Mouse (Mus musculus) midbrain, embryonic 12.5 days (tissue): ENCODE results near the gene Crip1. TPM values are rescaled to one million over a fixed set of nuclear protein-coding genes. Genes with fewer than 3 reads are reported as not detected.

ENCODE experiments used
- ATAC-seq: fragments of 200-750 bp; cut with Nextera tagmentation; 2 replicates; pipeline ENCODE4 v1.8.0; 2017; ENCODE audit warnings: low read depth, moderate TSS enrichment, moderate library complexity; ENCODE audit not compliant: low FRiP score
- H3K27ac ChIP-seq: fragments of 300-500 bp; sonication (generic); replicated peaks from 2 replicates; pipeline ENCODE4 v1.5.1; 2016; ENCODE audit warnings: mild to moderate bottlenecking
- H3K27me3 ChIP-seq: fragments of 300-500 bp; sonication (generic); 2 replicates; pipeline ENCODE4 v1.6.1; 2016; ENCODE audit warnings: mild to moderate bottlenecking
- H3K36me3 ChIP-seq: fragments of 300-500 bp; sonication (generic); 2 replicates; pipeline ENCODE4 v1.6.1; 2016
- H3K4me1 ChIP-seq: fragments of 300-500 bp; sonication (generic); 2 replicates; pipeline ENCODE4 v1.6.1; 2016
- H3K4me2 ChIP-seq: fragments of 300-500 bp; sonication (generic); replicated peaks from 2 replicates; pipeline ENCODE4 v1.6.1; 2016; ENCODE audit warnings: mild to moderate bottlenecking, moderate library complexity
- H3K4me3 ChIP-seq: fragments of 300-500 bp; sonication (generic); 2 replicates; pipeline ENCODE4 v1.5.1; 2016; ENCODE audit warnings: mild to moderate bottlenecking
- H3K9ac ChIP-seq: fragments of 300-500 bp; sonication (generic); replicated peaks from 2 replicates; pipeline ENCODE4 v1.6.1; 2016; ENCODE audit warnings: mild to moderate bottlenecking, moderate library complexity
- H3K9me3 ChIP-seq: fragments of 300-500 bp; sonication (generic); 2 replicates; pipeline ENCODE4 v1.6.1; 2016; ENCODE audit warnings: mild to moderate bottlenecking
- WGBS: fragments of 180-500 bp; shearing (Covaris S2); methylation state at CpG from one replicate; pipeline ENCODE4 v1.1.7; 2016; 5-methylcytosine and 5-hydroxymethylcytosine counted together
- polyA plus RNA-seq: library from polyadenylated mRNA; unstranded; fragments of >200 nt; fragmentation: Nextera tagmentation; extraction: Ambion mirVana; gene quantifications from 2 replicates; pipeline ENCODE4 v1.2.1, GENCODE M21; 2016

Crip1 gene
- polyA plus RNA-seq = 70.4 and 86.3 TPM in 2 replicates

GRCm38 (mm10) chr12:113146112-113147057, at the start of gene Crip1:
Gene Crip1 (plus strand): TSS chr12:113146316.
- Histone ChIP-seq H3K27me3 (peaks cover 61% of the 10 kb centered on the region), H3K9ac (no peak within 1 kb of the TSS), H3K9me3 (no peaks in the 10 kb centered on the region), H3K4me1 (peaks cover 43% of the 10 kb centered on the region), H3K4me3 (no peak within 1 kb of the TSS), H3K4me2 (peak within 1 kb of the TSS; percentile 29), H3K27ac (no peak within 1 kb of the TSS), H3K36me3 (peaks cover 25% of the 10 kb centered on the region)
- ATAC-seq = peak; percentile 24; the same call in 1 of the 2 replicates
- WGBS = 8% methylated on average over 45 of the region's 45 CpGs

GRCm38 (mm10) chr12:113097040-113097439, 49.1 kb upstream of the Crip1 start:
- H3K27me3 ChIP-seq = no peaks in the 10 kb centered on the region
- H3K4me3 ChIP-seq = peak overlapping the region; percentile 98
- H3K27ac ChIP-seq = no peak overlapping the region
- H3K4me2 ChIP-seq = peak overlapping the region; percentile 66
- H3K9ac ChIP-seq = peak overlapping the region; percentile 100; the same call in 1 of the 2 replicates
- ATAC-seq = no peak
- peaks cover 37% of the 10 kb centered on the region for H3K4me1 ChIP-seq
- WGBS = 87% methylated on average over 5 of the region's 5 CpGs
- no peaks in the 10 kb centered on the region for H3K9me3 ChIP-seq
- H3K36me3 ChIP-seq = no peaks in the 10 kb centered on the region

GRCm38 (mm10) chr12:113097749-113098281, 48.3 kb upstream of the Crip1 start, which contains the start of gene Mta1:
Gene Mta1 (plus strand): TSS chr12:113098278.
- H3K9me3 ChIP-seq = no peaks in the 10 kb centered on the region
- peaks cover 43% of the 10 kb centered on the region for H3K4me1 ChIP-seq
- peak within 1 kb of the TSS; percentile 95 for H3K4me2 ChIP-seq
- 3% methylated on average over 30 of the region's 53 CpGs for WGBS
- peak; percentile 75 for ATAC-seq
- H3K9ac ChIP-seq = peak within 1 kb of the TSS; percentile 100
- no peaks in the 10 kb centered on the region for H3K27me3 ChIP-seq
- H3K27ac ChIP-seq = peak within 1 kb of the TSS; percentile 82
- 0 out of 2 replicates have a peak, but pooled peaks cover 2% of the 10 kb centered on the region for H3K36me3 ChIP-seq
- H3K4me3 ChIP-seq = peak within 1 kb of the TSS; percentile 98

GRCm38 (mm10) chr12:113098530-113099151, 47.5 kb upstream of the Crip1 start:
- H3K9me3 ChIP-seq = no peaks in the 10 kb centered on the region
- no peaks in the 10 kb centered on the region for H3K27me3 ChIP-seq
- H3K4me3 ChIP-seq = peak overlapping the region; percentile 98
- peak overlapping the region; percentile 95 for H3K4me2 ChIP-seq
- H3K4me1 ChIP-seq = peaks cover 51% of the 10 kb centered on the region
- peak overlapping the region; percentile 100 for H3K9ac ChIP-seq
- WGBS = under 1% methylated on average over 50 of the region's 60 CpGs
- 0 out of 2 replicates have a peak, but pooled peaks cover 3% of the 10 kb centered on the region for H3K36me3 ChIP-seq
- ATAC-seq = peak; percentile 20; the same call in 1 of the 2 replicates
- H3K27ac ChIP-seq = peak overlapping the region; percentile 82

- 32% methylated on average over 6 of the region's 6 CpGs for WGBS
- 0 out of 2 replicates have a peak, but pooled peaks cover 6% of the 10 kb centered on the region for H3K36me3 ChIP-seq
- H3K4me2 ChIP-seq = peak overlapping the region; percentile 95
- peak overlapping the region; percentile 100 for H3K9ac ChIP-seq
- peaks cover 55% of the 10 kb centered on the region for H3K4me1 ChIP-seq
- H3K27ac ChIP-seq = 0 out of 2 replicates have a peak overlapping the region, but pooled peaks have one; percentile 82
- peak overlapping the region; percentile 98 for H3K4me3 ChIP-seq
- no peaks in the 10 kb centered on the region for H3K27me3 ChIP-seq
- no peak for ATAC-seq
- H3K9me3 ChIP-seq = no peaks in the 10 kb centered on the region
These were observed 46.5 kb upstream of the Crip1 start for GRCm38 (mm10) chr12:113099470-113100237.

- H3K4me1 ChIP-seq = peaks cover 55% of the 10 kb centered on the region
- H3K36me3 ChIP-seq = peaks cover 14% of the 10 kb centered on the region; the same call in 1 of the 2 replicates
- H3K9me3 ChIP-seq = no peaks in the 10 kb centered on the region
- ATAC-seq = no peak
- WGBS = 87% methylated on average over 5 of the region's 5 CpGs
- 0 out of 2 replicates have a peak overlapping the region, but pooled peaks have one; percentile 95 for H3K4me2 ChIP-seq
- no peak overlapping the region for H3K9ac ChIP-seq
- H3K4me3 ChIP-seq = no peak overlapping the region
- H3K27me3 ChIP-seq = no peaks in the 10 kb centered on the region
- no peak overlapping the region for H3K27ac ChIP-seq
These were observed 45.6 kb upstream of the Crip1 start for GRCm38 (mm10) chr12:113100448-113101076.

- no peaks in the 10 kb centered on the region for H3K27me3 ChIP-seq
- peaks cover 55% of the 10 kb centered on the region for H3K4me1 ChIP-seq
- WGBS = 86% methylated on average over 9 of the region's 9 CpGs
- H3K4me2 ChIP-seq = no peak overlapping the region
- no peak for ATAC-seq
- no peak overlapping the region for H3K9ac ChIP-seq
- no peak overlapping the region for H3K27ac ChIP-seq
- peaks cover 19% of the 10 kb centered on the region; the same call in 1 of the 2 replicates for H3K36me3 ChIP-seq
- no peak overlapping the region for H3K4me3 ChIP-seq
- no peaks in the 10 kb centered on the region for H3K9me3 ChIP-seq
These were observed 44.7 kb upstream of the Crip1 start for GRCm38 (mm10) chr12:113101251-113101960.

- no peak for ATAC-seq
- Histone ChIP-seq H3K9ac (no peak overlapping the region; the same call in 1 of the 2 replicates), H3K27me3 (no peaks in the 10 kb centered on the region), H3K4me1 (peaks cover 47% of the 10 kb centered on the region), H3K36me3 (peaks cover 19% of the 10 kb centered on the region; the same call in 1 of the 2 replicates), H3K27ac (peak overlapping the region; percentile 6), H3K4me2 (no peak overlapping the region), H3K9me3 (no peaks in the 10 kb centered on the region), H3K4me3 (no peak overlapping the region)
- WGBS = 61% methylated on average over 6 of the region's 6 CpGs
These were observed 43.7 kb upstream of the Crip1 start for GRCm38 (mm10) chr12:113102461-113102860.

- Histone ChIP-seq H3K4me3 (no peak overlapping the region), H3K4me1 (peaks cover 41% of the 10 kb centered on the region), H3K36me3 (peaks cover 19% of the 10 kb centered on the region; the same call in 1 of the 2 replicates), H3K4me2 (no peak overlapping the region), H3K27me3 (no peaks in the 10 kb centered on the region), H3K9me3 (no peaks in the 10 kb centered on the region), H3K9ac (no peak overlapping the region), H3K27ac (no peak overlapping the region)
- no peak for ATAC-seq
- WGBS = 86% methylated on average over 8 of the region's 8 CpGs
These were observed 42.2 kb upstream of the Crip1 start for GRCm38 (mm10) chr12:113103846-113104451.

- peaks cover 25% of the 10 kb centered on the region for H3K4me1 ChIP-seq
- no peak overlapping the region for H3K4me3 ChIP-seq
- no peak overlapping the region for H3K27ac ChIP-seq
- H3K9ac ChIP-seq = no peak overlapping the region
- 91% methylated on average over 6 of the region's 6 CpGs for WGBS
- H3K27me3 ChIP-seq = no peaks in the 10 kb centered on the region
- H3K9me3 ChIP-seq = no peaks in the 10 kb centered on the region
- peaks cover 19% of the 10 kb centered on the region; the same call in 1 of the 2 replicates for H3K36me3 ChIP-seq
- no peak overlapping the region for H3K4me2 ChIP-seq
- ATAC-seq = no peak
These were observed 39.7 kb upstream of the Crip1 start for GRCm38 (mm10) chr12:113106386-113106785.
